8 mouse cellular contexts compared by ENCODE assay signal in the genomic region with DNA sequence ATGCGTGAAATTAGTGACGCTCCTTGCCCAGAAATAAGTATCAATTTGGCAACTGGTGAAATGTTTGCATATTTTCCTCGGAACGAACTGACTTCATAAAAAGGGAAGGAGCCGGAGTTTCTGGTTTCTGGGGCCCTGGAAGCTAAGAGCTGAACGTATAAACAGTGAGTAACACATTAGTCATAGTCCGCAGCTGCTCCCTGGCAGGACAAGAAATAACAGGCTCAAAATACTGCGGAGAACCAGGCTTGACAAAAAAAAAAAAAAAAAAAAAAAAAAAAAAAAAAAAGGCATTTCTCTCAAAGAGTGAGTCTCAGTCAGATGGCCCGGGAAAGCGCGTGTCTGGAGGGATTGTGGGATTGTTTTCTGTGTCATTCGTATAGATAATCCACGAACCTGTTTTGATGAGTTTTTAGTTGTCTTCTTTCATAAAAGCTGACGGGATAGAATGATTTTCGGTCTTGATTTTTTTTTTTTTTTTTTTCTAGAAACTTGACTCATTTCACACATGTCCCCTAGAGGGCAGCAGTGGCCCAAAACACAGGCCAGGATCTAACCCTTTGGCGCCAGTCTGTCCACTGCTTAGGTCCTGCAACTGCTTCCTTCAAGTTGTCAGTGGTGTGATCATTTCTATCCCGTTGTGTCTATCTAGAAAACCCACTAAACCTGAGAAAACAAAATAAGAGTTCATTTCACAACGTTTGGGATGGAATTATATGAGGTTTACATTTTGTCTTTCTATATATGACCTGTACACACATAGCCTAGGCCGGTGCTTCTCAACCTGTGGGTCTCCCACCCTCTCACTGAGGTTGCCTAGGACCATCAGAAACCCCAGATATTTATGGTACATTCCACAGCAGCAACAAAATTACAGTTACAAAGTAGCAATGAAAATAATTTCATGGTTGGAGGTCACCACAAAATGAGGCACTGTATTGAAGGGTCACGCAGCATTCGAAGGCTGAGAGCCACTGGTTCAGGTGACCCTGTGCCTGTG. TPM values are rescaled to one million over a fixed set of nuclear protein-coding genes. Genes with fewer than 3 reads are reported as not detected.
DNase-seq lines count a peak whose midpoint lies in the region; ATAC-seq and TF ChIP-seq lines count a peak whose summit lies in the region.

No protein-coding gene starts in this region.

- no peak overlapping the region for H3K9ac ChIP-seq in embryonic facial prominence, embryonic 12.5 days
- H3K9ac ChIP-seq in heart, adult 2 months (ENCODE audit: low read depth, low read length): peak overlapping the region; percentile 57
- no peak overlapping the region for H3K9ac ChIP-seq in limb, embryonic 12.5 days (replicated peaks)
- H3K9ac ChIP-seq in midbrain, embryonic 14.5 days (replicated peaks; ENCODE audit: low read length): no peak overlapping the region; the same call in 1 of the 2 replicates

- peak overlapping the region; percentile 16; the same call in 1 of the 2 replicates for H3K4me3 ChIP-seq in embryonic facial prominence, embryonic 12.5 days
- H3K4me3 ChIP-seq in heart, adult 2 months: peak overlapping the region; percentile 46
- peak overlapping the region; percentile 33 for H3K4me3 ChIP-seq in limb, embryonic 12.5 days (replicated peaks)
- peak overlapping the region; percentile 25; the same call in 1 of the 2 replicates for H3K4me3 ChIP-seq in midbrain, embryonic 14.5 days (replicated peaks; ENCODE audit: low read depth, low read length)

- TF ChIP-seq POLR2A in heart, adult 2 months (IDR thresholded peaks at IDR 0.05; ENCODE audit: insufficient read depth, low read depth, low read length): no peak

- WGBS in embryonic facial prominence, embryonic 12.5 days: 17% methylated on average over 21 of the region's 21 CpGs
- 17% methylated on average over 21 of the region's 21 CpGs for WGBS in heart, adult 2 months
- 22% methylated on average over 21 of the region's 21 CpGs for WGBS in limb, embryonic 12.5 days
- 29% methylated on average over 21 of the region's 21 CpGs for WGBS in midbrain, embryonic 14.5 days

- TF ChIP-seq EP300 in heart, adult 2 months (IDR thresholded peaks at IDR 0.05; ENCODE audit: insufficient read depth, low read depth, low read length): 0 out of 2 replicates have a peak, but pooled peaks have one; percentile 53

- no peaks in the 10 kb centered on the region for H3K27me3 ChIP-seq in embryonic facial prominence, embryonic 12.5 days
- H3K27me3 ChIP-seq in heart, adult 2 months (ENCODE audit: control insufficient read depth, insufficient read depth, low read length): no peaks in the 10 kb centered on the region
- H3K27me3 ChIP-seq in limb, embryonic 12.5 days: no peaks in the 10 kb centered on the region
- H3K27me3 ChIP-seq in midbrain, embryonic 14.5 days (ENCODE audit: control insufficient read depth, insufficient read depth, low read length): no peaks in the 10 kb centered on the region

- H3K4me2 ChIP-seq in embryonic facial prominence, embryonic 12.5 days (replicated peaks): peak overlapping the region; percentile 37
- H3K4me2 ChIP-seq in limb, embryonic 12.5 days: peak overlapping the region; percentile 46
- H3K4me2 ChIP-seq in midbrain, embryonic 14.5 days (ENCODE audit: low read length): peak overlapping the region; percentile 54

- peak; percentile 22 to 55 for DNase-seq in spleen, adult 18-20 months
- no peak for DNase-seq in spleen, adult 12 weeks (ENCODE audit: low spot score)
- DNase-seq in heart, adult 2 months: peak; percentile 70 to 73
- peak; percentile 65 to 74 for DNase-seq in kidney, adult 8-10 months
- DNase-seq in midbrain, embryonic 14.5 days: peak; percentile 83
- DNase-seq in spleen, postnatal 10 days (ENCODE audit: low spot score in 2 of 2): peak; percentile 12 to 66

- TF ChIP-seq CTCF in heart, adult 2 months (IDR thresholded peaks at IDR 0.05): peak; percentile 88

- H3K27ac ChIP-seq in embryonic facial prominence, embryonic 12.5 days: peak overlapping the region; percentile 83; the same call in 1 of the 2 replicates
- peak overlapping the region; percentile 69 for H3K27ac ChIP-seq in heart, adult 2 months
- 0 out of 2 replicates have a peak overlapping the region, but pooled peaks have one; percentile 79 for H3K27ac ChIP-seq in limb, embryonic 12.5 days
- H3K27ac ChIP-seq in midbrain, embryonic 14.5 days (replicated peaks; ENCODE audit: low read depth, low read length): no peak overlapping the region

- H3K4me1 ChIP-seq in embryonic facial prominence, embryonic 12.5 days: peaks cover 4% of the 10 kb centered on the region; the same call in 1 of the 2 replicates
- H3K4me1 ChIP-seq in heart, adult 2 months (ENCODE audit: control insufficient read depth, insufficient read depth, low read length): peaks cover 2% of the 10 kb centered on the region; the same call in 1 of the 2 replicates
- H3K4me1 ChIP-seq in limb, embryonic 12.5 days (replicated peaks): peaks cover 4% of the 10 kb centered on the region; the same call in 1 of the 2 replicates
- H3K4me1 ChIP-seq in midbrain, embryonic 14.5 days (ENCODE audit: control insufficient read depth, insufficient read depth, low read length): no peaks in the 10 kb centered on the region

- H3K79me2 ChIP-seq in heart, adult 2 months (replicated peaks; ENCODE audit: control insufficient read depth, insufficient read depth, low read length): no peaks in the 10 kb centered on the region

- intact Hi-C loops in heart, adult 2 months (cut with DNase I): loop anchor here (1.0 to 2.0 kb wide), 3 partner anchors 27 to 135 kb away; a partner anchor contains a TSS

- no peaks in the 10 kb centered on the region for H3K9me3 ChIP-seq in embryonic facial prominence, embryonic 12.5 days
- H3K9me3 ChIP-seq in limb, embryonic 12.5 days: no peaks in the 10 kb centered on the region
- H3K9me3 ChIP-seq in midbrain, embryonic 14.5 days (ENCODE audit: control insufficient read depth, low read length): no peaks in the 10 kb centered on the region

- ATAC-seq in embryonic facial prominence, embryonic 12.5 days (ENCODE audit: insufficient number of reproducible peaks, insufficient read depth, low FRiP score, low TSS enrichment): 0 out of 2 replicates have a peak, but pooled peaks have one; percentile 56
- peak; percentile 86 for ATAC-seq in limb, embryonic 12.5 days (ENCODE audit: insufficient number of reproducible peaks, insufficient read depth, low FRiP score, low TSS enrichment, low read depth)
- ATAC-seq in midbrain, embryonic 14.5 days (ENCODE audit: low FRiP score, low TSS enrichment): no peak

- no peaks in the 10 kb centered on the region for H3K36me3 ChIP-seq in embryonic facial prominence, embryonic 12.5 days
- no peaks in the 10 kb centered on the region for H3K36me3 ChIP-seq in heart, adult 2 months (ENCODE audit: control insufficient read depth, insufficient read depth, low read length)
- no peaks in the 10 kb centered on the region for H3K36me3 ChIP-seq in limb, embryonic 12.5 days
- H3K36me3 ChIP-seq in midbrain, embryonic 14.5 days (ENCODE audit: control insufficient read depth, insufficient read depth, low read length): no peaks in the 10 kb centered on the region

RNA-seq across cellular contexts. Expression of a gene that starts 26.7 kb away (rescaled TPM):
- polyA plus RNA-seq in embryonic facial prominence, embryonic 12.5 days (2016; fragmentation: Nextera tagmentation; extraction: Ambion mirVana): 3.0 and 3.3 TPM in 2 replicates
- total RNA-seq in heart, adult 2 months (2021): 1 to 10 TPM; 1.1 TPM
- 0.61 TPM in 2 replicates for polyA plus RNA-seq in heart, adult 2 months (2012; rRNA removed)
- polyA plus RNA-seq in limb, embryonic 12.5 days (2016; fragmentation: Nextera tagmentation; extraction: Ambion mirVana): 2.7 and 2.9 TPM in 2 replicates
- polyA plus RNA-seq in midbrain, embryonic 14.5 days (2014; fragmentation: Nextera tagmentation; extraction: Ambion mirVana): 1.1 and 1.3 TPM in 2 replicates

RNA-seq across cellular contexts. Expression of a gene that starts 35.0 kb away (rescaled TPM):
- 33.0 and 34.5 TPM in 2 replicates for polyA plus RNA-seq in embryonic facial prominence, embryonic 12.5 days (2016; fragmentation: Nextera tagmentation; extraction: Ambion mirVana)
- total RNA-seq in heart, adult 2 months (2021): 100 to 1,000 TPM; 123 to 160 TPM
- 65.5 and 79.6 TPM in 2 replicates for polyA plus RNA-seq in heart, adult 2 months (2012; rRNA removed)
- polyA plus RNA-seq in limb, embryonic 12.5 days (2016; fragmentation: Nextera tagmentation; extraction: Ambion mirVana): 29.9 and 33.0 TPM in 2 replicates
- 16.1 and 18.1 TPM in 2 replicates for polyA plus RNA-seq in midbrain, embryonic 14.5 days (2014; fragmentation: Nextera tagmentation; extraction: Ambion mirVana)
